Mouse (Mus musculus): Measurements from ENCODE around the gene Lrrc59.

Gene Lrrc59

DNA sequence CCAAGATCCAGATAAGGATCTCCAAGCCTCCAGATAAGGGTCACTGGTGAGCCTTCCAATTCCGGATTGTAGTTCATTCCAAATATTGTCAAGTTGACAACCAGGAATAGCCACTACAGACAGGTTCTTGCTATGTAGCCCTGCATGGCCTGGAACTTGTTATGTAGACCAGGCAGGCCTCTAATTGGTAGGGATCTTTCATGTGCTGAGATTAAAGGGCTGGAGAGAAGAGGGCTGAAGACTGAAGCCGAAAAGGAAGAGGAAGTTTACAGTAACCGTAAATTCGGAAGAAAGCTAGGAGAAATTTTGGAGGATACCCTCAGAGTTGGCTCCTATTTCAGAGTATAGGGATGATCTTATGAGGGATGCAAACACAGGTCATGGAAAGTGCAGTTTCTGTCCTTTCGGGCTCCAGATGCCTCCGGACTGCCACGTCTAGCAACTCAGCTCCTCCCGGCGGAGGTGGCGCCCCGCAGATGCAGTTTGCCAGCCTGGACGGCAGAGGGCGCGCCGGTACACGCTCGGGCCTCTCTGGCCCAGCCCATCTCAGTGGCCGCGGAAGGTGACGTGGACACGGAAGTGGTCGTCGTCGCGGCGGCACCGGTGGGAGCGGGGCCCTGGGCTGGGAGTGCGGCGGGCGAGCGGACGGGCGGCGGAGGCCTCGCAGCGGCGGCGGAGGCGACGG is at the start of gene Lrrc59:
Lrrc59 (plus strand) TSS at position 569 of the 685 bp plus-strand sequence.
- peak; percentile 92 for DNase-seq

DNA sequence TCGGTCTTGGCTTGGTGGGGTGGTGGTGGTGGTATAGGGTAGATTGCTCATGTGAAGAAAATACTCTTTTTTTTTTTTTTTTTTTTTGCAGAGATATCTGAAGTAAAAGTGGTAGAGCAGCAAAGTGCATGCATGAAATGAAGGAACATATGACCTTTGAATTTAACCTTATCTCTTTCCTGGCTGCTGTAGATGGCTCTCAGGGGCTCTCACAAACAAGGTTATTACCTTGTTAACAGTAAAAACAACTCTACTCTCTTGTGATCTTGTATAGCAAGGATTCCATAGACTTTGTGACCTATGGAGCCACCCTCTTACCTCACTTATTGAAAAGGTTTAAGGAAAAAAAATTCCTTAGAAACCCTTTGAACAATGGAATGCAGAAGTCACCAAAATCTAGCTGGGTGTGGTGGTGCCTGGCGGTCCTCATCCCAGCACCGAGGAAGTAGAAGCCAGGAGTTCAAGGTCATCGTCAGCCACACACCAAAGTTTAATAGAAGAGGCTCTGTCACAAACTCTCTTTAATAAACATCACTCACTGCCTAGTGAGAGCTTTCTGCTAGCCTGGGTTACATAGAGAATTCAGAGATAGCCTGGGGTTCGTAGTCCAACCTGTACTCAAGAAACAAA is 49.3 kb upstream of the Lrrc59 start:
- no peak for DNase-seq

DNA sequence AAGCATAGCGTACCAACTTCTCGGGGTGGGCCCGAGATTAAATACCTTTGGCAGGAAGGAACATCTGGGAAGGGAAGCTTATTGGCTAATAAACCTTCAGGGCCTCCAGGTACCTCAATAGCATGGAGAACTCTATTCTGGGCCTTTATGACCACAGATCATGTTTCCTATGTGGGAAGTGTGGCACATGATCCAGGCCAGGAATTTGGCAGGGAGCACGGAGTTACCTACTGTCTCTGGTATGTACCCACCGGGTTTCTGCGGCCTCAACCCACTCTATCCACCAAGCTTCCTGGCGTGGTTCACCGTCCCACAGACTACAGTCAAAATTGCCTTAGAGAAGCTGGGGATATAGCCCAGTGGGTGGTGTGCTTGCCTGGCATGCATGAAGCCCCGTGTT is 44.5 kb upstream of the Lrrc59 start:
- no peak for DNase-seq

DNA sequence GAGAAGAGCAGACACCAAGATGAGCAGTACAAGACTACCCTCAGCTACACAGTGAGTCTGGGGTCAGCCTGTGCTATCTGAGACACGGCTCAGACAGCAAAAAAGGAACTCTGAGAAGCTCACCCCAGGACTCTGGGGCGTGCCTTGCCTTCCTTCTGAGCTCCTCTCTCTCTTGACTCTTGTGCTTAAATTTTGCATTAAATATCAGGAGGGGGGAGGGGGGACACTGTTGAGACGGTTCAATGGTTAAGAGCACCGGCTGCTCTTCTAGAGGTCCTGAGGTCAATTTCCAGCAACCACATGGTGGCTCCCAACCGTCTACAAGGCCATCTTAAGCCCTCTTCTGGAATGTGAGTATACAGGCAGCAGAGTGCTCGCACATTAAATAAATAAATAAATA is 42.1 kb upstream of the Lrrc59 start:
- no peak for DNase-seq

DNA sequence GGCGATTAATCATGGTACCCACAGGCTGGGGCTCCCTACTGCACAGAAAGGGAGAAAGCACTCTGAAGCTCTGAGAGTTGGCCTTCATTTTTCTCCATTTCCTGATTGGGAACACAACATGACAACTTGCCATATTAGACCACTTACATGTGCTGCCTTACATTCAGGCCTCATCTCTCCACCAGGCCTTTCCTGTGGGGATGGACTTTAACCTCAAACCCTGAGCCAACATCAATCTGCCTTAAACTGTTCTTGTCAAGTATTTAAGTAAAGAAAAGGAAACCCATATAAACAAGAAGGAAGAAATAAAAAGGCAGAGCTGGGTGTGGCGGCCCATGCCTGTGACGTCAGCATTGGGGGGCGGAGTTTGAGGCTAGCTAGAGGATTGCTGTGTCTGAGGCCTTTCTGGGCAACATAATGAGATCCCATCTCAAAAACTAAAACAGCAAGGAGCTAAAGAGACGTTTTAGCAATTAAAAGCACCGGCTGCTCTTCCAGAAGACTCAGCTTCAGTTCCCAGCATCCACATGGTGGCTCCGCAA is 33.2 kb upstream of the Lrrc59 start:
- DNase-seq, result no peak

DNA sequence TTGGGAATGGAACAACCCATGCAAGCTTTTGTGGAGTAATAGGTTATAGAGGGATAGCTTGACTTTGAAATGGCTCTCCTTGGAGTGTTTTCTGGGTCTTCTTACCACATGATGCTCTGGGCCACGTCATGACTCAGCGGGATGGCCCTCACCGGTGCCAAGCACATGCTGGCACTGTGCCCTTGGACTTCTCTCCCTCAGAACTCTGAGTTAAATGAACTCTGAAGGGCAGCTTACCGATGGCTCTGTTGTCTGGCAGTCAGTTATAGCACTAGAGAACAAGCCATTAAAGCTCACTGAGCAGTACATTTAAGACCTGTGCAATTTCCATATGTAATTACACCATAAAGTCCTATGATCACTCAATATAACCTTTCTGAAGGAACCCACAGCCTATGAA is 32.2 kb upstream of the Lrrc59 start:
- DNase-seq, result no peak

DNA sequence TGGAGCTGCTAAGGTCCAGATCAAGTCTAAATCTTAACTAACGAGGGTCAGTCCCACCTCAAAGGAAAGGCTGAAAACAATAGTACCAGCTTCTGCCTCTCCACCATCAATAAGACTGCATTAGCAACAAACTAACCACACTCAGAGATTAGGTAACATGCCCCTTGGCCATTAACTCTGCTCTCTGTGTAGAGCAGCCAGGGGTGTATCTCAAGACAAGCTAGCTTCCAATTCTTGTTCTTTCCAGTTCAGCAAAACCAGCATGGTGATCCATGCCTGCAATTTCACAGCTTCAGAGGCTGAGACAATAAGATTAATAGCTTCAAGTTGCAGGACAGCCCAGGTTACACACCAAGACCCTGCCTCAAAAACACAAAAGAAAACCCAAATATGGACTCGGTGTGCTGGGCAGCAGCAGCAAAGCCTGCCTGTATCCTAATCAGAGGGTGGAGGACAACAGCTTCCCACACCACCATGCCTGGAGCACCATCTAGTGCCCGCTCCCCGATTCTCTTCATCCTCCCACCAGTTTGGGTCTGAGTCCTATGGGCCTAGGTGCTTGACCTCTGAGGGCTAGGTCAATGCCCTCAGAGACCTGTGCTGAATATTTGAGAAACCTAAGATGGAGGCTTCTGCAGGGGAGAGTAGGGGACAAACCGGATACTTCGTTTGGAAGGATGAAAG is 31.0 kb upstream of the Lrrc59 start:
- no peak for DNase-seq

DNA sequence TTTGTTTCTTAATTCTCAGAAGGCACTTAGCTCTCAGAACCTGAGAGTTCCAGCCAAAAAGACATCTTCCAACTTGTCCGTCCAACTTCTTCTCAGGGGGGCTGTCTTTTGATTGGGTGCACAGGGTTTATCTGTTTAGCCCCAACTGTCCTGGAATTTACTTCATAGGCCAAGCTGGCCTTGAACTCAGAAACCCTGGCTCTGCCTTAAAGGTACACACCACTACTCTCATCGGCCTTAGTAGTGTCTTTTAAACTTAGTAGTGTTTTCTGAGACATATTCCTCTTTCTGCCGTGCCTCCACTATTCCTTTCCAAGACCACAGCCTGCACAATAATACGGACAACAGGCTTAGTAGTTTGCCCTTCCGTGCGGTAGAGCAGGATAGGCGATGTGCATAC is 29.1 kb upstream of the Lrrc59 start:
- no peak for DNase-seq

DNA sequence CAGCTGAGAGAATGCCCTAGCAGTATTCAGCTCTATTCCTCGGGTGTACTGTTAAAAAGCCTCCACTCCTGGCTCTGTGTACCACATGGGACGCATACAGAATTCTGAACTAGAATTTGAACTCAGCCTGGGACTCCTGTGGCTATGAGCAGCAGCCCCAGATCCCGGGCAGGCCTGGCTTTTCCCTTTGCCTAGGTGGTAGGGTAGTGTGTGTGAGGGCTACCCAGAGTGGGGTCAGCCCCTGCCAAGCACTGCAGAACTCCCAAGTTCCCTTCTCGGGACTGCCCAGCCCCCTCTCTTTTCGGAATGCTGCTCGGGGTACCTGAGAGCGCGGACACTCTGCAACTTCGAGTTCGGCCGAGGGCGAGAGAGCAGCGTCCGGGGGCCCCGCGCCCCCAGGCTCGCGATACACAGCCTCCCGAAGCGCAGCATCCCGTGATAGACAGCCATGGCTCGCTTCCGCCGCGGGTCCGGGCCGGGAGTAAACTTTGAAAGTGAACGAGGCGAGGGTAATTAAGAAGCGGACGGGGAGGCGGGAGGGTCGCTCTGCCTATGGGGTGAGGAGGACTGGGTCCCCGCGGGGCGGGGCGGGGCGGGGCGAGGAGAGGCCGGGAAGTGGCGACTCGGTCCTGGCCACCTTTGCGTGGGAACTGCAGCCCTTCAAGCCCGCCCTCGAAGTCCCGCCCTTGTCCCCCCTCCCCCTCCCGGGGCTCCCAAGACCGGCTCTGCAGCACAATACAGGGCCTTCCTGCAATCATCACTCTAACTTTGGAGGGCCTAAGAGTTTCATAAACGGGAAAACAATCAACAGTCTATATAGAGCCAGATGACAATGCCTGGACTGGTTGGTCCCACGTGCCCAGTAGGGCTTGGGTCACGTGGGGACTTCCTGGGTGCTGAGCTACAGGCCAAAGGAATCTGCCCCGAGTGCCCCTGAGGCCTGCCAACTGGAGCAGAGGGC is 28.0 kb upstream of the Lrrc59 start, which contains the start of gene Acsf2:
Acsf2 (minus strand) TSS at position 551 of the 961 bp plus-strand sequence.
- DNase-seq, result peak; percentile 67

DNA sequence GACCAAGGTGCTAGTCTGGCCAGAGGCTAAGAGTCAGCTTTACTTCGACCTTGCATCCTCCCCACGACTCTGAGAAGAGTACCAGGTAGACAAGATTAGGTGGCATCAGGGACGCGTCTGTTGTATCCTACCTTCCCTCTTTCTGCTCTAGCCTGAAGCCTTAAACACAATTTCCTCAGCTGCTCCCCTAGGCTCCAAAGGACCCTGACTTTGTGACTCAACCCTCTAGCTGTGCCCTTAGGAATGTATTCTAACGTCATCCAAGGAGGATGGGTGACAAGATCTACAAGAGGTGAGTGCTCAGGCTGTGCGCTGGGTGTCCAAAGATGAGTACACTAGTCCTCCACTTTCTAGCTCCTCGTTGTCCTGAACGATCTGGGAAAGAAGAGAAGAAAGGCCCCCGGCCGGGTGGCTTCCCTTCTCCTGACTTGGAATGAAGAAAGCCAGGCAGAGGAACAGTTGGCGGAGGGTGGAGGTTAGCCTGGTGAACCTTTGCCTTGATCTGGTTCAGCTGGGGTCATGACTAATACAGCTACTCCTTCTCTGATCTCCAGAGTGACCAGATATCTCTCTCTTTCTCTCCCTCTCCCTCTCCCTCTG is 27.1 kb upstream of the Lrrc59 start:
- DNase-seq, result no peak

DNA sequence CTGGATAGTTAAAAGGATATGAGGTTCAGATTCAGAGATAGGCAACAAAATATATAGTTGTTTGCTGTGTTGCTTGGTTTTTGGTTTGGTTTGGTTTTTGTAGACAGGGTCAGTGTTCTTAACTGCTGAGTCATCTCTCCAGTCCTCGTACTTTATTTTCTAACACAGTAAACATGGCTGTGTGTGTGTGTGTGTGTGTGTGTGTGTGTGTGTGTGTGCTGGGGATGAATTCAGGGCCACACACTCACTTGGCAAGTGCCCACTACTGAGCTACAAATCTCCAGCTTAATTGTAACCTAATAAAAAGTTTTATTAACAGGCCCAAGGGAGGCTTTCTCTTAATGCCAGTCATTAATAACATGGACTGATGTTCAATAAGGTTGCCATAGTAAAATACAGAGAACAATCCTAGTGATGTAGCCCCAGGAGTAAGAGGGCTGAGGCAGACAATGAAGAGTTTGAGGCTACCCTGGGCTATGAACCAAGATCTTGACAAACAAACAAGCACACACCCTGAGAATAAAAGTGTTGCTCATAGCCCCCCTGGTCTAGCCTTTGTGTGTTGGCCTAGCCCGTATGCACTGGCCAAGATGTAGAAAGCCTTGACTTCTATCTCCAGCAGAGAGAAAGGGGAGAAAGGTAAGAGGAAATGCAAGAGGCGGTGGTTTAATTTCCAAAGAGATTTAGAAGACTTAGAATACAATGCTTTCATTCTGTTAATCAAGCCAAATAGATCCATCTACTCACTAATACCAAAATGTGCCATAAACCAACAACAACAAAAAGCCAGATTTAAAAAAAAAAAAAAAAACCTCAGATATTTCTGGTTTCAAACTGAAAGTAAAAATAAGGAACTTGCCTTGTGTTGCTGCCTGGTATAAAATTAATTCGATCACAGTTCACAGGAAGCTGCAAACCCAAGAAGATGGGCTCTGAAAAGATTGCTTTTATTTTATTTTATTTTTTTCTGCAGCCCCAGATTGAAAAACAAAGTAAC is 18.5 kb upstream of the Lrrc59 start:
- no peak for DNase-seq

DNA sequence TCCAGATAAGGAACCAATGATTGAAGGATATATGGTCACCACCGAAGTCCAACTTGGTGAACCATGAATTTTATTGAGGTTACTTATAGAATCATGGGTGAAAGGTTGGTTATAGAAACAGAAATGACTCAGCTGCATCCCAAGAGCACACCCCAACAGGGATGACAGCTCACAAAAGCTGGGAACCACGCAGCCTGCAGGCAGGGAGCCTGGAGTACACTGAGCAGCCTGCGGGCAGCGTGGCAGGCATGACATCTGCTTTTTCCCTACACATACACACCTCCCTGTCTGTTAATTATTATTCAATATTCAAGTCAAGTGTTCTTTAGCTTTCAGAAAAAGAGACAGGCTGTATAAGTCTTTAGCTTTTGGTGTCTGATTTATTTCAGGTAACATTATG is 15.0 kb upstream of the Lrrc59 start:
- DNase-seq, result no peak

DNA sequence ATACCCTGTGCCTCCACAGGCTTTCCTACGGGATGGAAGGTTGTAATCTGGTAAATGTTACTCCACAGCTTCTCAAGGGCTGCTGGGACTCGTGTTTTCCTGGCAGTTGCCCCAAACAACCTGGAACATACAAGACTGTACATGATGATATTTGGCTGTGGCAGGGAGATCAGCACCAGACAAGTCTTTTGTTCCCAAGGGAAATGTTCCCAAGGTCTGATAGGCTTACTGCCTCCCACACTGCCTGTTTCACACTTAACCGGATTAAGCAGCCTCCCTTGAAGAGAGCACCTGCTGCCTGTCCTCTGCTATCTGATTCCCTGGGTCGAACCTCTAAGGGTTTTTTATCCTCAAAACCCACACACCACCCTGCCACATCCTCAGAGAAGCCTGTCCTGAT is 14.1 kb upstream of the Lrrc59 start:
- no peak for DNase-seq

DNA sequence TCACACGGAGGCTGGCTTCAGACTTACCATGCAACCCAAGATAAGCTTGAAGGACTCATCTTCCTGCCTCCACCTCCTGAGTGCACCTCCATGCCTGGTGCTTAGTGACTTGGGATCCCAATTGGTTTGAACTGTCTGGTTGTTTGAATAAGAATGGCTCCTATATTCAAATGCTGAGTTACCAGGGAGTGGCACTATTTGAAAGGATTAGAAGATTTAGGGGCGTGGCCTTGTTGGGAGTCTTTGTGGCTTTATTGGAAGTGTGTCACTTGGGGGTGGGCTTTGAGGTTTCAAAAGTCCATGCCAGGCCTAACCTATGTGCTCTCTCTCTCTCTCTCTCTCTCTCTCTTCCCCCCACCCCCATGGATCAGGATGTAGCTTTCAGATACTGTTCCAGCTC is 11.9 kb upstream of the Lrrc59 start:
- no peak for DNase-seq

DNA sequence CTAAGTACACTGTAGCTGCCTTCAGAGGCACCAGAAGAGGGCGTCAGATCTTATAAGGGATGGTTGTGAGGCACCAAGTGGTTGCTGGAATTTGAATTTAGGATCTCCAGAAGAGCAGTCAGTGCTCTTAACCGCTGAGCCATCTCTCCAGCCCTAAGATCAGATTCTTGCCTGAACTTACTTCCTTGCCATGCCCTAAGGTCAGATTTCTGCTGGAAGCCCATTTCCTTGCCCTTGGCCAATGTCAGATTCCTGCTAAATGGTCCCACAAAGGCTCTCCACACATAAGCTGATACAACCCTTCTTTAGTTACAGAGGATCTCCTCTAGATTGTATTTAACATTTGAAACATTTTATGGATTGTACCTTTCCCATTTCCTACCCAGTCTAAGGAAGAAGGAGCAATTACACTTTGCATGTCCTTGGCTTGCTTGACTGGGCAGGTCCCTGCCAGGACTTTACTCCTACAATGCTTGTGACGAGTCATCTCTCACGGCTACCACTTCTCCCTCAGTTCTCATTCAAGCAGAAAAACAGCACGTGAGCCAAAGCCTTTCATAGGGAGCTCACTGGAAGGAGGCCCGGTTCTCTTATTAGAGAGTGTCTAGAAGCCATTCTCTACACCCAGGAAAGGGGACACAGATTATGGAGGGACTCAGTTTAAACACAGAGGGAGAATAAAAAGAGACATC is 8.7 kb upstream of the Lrrc59 start:
- no peak for DNase-seq

DNA sequence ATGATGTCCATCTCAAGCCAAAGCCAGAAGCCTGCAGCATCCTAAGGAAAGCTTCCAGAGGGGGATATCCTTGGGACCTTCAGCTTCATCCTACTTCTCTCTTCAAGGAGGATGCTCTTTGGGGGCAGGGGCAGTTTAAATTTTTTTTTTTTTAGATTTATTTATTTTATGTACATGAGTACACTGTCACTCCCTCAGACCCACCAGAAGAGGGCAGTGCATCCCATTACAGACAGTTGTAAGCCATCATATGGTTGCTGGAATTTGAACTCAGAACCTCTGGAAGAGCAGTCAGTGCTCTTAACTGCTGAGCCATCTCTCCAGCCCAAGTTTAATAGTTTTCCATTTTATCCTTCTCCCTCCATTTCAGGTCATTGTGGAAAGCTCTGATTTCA is 8.1 kb upstream of the Lrrc59 start:
- DNase-seq, result no peak

DNA sequence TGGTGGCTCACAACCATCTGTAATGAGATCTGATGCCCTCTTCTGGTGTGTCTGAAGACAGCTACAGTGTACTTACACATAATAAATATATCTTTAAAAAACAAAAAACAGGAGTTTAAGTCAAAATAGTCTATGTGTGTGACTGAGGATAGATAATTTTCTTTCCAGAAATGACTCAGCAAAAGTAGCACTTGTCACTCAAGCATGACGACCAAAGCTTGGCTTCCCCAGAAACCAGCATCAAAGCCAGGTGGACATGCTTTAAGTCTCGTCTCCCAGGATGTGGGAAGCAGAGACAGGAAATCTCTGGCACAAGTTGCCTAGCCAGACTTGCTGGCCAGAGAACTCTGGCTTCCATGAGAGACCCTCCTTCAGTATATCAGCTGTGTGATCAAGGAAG is 7.4 kb upstream of the Lrrc59 start:
- DNase-seq, result no peak

DNA sequence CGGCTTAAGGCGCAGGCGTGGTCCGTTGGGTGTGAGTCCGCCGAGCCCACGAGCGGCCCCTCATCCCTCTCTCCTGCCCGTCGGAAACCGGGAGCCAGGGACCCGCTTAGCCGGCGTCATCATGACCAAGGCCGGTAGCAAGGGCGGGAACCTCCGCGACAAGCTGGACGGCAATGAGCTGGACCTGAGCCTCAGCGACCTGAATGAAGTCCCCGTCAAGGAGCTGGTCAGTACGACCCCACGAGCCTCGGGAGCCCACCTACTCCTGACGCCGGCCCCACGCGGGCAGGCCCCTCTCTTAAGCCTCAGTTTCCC is 274 bp downstream of the Lrrc59 start:
- DNase-seq, result no peak

DNA sequence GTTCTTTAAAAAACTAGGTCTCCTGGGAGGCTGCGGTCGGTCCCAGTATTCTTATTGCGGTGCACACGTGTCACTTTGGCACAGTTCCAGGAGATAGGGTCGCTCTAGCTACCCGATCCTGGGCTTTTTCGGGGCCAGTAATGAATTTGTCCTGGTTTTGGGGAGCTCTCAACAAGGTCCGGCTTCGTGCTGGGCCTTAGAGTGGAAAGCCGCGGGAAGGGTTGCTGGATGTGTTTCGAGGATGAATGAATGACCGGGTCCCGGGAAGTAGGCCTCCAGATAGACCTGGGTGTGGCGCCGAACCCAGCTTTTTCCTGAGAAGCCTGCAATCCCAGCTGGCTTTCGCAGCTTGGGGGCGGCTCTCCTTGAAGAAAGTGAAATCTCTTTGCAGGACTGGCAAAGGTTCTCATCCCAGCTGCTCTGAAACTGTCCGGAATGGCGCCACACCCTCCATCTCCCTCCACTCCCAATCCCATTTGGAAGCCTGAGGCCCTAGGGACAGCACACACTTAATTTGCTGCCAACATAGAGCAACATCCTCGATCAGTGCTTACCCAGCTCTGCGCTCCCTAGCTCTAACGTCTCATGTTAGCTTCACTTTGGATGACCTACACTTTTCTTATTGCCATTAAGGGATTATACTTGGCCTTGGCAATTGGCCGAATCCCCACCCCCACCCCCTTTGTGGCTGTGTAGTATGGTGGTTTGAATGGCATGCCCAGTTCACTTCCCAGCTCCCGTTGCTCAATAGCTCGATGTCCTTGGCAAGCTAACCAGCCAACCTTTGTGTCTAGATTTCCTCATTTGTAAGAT is 838 bp downstream of the Lrrc59 start:
- no peak for DNase-seq

DNA sequence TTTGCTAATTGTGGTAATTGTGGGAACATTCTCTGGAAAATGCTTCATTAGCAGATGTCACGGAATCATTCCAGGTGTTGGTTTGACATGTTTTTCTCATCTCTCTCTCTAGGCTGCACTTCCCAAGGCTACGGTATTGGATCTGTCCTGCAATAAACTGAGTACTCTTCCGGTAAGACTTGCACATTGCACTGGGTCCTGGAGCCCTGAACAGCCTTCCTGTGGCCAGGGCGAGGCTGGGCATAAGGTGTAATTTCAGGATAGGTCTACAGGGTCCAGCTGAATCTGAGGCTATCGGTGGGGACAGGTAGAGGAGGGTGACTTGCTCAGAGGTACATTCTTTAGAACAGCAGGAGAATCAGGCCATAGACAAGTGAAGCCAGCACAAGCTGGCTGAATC is 2.4 kb downstream of the Lrrc59 start:
- DNase-seq, result no peak

Measured in layer of hippocampus, adult 9-11 months (tissue).